Mouse (Mus musculus): ENCODE data around the gene Gm17304.
A peak's percentile ranks its signal among the peaks of the same experiment; 100 is the strongest.

The Gm17304 gene

DNA sequence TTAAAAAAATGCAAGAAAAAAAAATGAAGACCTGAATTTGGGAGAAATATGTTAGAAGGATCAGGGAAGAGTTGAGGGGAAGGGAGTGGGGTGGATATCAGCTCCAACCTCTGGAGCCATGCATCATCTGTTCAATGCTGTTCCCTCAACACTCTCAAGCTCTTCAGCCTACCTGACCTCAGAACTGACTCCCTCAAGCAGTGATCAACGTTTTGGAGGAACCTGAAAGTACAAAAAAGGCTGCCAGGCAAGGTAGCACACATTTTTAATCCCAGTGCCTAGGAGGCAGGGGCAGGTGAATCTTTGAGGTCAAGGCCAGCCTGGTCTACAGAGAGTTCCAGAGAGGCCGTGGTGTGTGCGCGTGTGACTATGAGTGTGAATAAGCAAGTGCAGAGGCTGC lies at the start of gene Gm17304:
Gene Gm17304 (plus strand): TSS at position 301 of the 400 bp plus-strand sequence.
- DNase-seq, result no peak

DNA sequence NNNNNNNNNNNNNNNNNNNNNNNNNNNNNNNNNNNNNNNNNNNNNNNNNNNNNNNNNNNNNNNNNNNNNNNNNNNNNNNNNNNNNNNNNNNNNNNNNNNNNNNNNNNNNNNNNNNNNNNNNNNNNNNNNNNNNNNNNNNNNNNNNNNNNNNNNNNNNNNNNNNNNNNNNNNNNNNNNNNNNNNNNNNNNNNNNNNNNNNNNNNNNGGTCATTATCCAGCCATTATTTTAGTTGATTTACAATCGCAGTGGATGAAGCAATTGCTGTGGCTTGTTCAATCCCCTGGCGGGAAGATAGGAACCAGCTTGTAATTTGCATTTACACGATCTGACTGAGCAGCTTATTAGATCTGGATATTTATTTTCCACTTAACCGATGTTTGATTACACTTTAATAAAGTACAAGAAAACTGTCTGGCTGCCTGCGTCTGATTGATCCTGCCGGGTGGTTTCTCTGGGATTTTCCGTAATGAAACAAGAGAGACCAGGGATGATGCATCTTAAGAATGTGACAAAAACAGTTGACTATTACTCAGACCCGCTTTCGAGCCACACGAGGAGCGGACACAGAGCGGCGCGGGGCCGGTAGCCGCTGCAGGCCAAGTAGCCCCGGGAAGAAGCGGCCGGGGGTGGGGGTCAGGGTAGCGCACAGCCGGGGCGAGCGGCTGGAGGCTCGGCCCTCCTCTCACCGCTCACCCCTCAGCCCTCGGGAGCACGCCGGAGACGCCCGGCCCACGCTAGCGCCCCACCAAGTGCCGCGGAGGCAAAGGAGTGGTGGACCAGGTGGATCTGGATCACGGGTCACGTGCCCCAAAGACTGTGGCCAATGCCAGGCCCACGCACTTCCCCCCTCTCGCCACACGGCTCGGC lies 48.0 kb upstream of the Gm17304 start:
- DNase-seq, result no peak

DNA sequence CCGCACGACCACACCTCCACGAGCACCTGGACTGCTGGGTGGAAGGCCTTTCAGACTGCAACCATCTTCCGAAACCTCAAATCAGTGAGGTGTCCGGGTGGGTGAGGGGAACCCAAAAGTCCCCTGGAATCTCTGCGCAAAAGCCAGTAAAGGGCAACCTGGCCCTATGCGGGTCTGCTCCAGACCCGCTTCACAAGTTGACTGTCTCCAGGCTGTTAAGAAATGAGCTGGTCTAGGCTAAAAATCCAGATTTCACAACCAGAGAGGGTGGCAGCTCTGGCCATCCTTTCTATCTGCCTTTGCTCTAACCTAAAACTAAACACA lies 47.4 kb upstream of the Gm17304 start:
- DNase-seq, result no peak

DNA sequence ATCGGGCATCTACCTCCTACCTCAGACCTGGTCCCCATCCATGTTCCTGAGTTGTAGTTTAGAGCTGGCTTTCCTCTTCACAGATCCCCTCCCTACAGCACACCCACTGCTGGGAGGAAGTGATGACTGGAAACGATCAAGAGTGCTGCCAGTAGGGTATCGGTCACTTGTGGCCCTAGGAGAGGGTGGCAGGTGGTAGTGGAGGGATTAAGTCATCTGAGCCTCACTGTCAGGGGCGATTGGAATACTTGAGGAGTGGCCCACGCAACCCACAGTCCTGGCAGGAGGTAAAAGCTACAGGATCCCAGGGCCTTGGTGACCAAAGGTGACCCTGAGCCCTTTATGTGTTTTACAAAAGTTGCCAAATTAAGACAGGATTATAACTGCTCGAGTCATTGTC lies 42.9 kb upstream of the Gm17304 start:
- no peak for DNase-seq

DNA sequence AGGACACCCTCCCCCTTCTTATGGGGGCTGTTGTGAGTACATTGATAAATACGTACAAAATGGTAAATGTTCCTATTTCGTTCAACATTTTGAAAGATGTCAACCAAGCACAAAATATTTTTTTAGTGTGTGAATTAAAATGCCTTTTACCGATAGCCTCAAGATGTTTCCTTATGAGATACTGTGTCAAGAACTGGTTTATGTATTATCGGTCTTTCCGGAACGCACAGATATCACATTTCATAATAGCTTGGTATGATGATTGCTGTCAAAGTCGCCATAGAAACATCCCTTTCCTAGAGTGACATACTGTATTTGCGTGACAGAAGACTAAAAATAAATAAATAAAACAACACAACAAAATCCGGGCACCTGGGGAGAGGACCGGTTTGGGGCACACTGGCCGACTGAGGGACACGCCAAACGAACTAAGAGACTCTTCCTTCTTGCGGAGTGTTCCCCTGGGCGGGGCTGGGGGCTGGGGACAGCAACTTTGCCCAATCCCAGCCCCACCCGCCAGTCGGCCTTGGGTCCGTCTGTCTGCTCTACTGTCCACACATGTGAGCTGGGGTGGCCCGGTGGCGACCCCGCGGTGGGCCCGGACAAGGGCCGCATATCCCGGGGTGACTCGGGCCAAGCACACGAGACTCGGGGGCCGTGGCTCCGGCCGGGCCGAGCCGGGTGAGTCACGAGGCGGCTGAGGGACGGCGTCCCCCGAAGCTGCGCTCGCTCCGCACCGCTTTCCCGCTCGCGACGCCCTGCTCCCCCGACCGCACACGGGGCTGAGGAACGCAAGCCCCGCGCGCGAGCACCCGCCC lies 34.9 kb upstream of the Gm17304 start:
- no peak for DNase-seq

DNA sequence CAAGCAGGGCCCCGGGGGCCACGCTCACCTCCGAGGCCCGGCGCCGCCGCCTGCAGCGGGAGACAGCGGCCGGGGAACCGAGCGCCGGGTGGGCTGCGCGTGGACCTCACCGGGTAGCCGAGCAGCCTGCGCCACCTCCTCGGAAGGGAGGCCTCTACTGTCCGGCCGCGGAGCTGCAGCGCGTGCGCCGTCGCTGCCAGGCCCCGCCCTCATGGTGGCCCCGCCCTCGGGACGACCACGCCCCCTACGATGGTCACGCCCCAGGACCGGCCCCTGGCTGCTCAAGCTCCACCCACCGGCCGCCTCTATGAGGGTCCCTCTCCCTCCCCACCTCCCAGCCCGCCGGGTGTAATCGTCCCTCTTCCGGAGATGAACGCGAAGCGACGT lies 34.3 kb upstream of the Gm17304 start:
- peak; percentile 55 for DNase-seq

DNA sequence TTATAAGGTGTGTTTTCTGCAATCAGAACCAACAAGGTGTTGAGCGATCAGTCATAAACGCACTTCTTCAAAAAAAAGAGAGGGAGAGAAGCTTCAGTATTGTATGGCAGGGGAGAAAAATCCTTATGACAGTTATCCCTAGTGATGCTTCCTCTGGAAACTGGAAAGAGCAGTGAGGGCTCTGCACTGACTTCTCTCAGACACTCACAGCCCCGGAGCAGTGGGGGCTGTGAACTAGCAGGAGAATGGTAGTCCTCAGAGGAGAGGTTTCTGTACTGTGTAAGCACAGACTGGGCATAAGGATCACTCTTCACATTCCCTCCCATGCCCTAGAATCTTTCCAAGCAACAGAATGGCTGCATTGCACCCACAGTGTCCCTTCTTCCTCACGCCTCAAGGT lies 33.8 kb upstream of the Gm17304 start:
- DNase-seq, result no peak

DNA sequence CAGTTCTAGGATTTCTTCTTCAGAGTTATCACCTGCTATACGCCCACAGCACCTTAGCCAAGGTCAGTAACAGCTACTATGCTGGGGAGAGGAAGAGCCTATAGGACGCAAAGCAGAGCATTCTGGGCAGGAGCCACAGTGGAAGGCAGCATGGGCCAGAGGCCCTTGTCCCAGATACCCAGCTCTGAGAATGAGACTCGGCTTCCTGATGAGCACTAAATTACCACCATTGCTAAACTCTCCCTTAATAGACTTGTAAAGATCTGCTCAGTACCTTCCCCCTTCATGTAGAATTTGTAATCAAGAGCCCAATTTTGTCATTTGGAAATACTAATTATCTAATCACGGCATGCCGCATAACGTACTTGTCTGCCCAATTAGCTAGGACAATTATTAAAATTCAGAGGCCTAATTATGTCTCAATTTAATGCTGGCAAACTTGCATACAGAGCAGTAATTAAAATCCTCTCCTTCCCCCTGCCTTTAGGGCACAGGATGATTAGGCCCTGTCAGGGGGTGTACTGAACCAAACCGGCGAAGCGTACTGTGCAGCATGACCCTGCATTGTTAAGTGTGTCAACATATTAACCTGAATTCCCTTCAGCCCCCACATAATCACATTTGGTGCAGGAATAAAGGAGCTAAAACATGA lies 31.5 kb upstream of the Gm17304 start:
- no peak for DNase-seq

DNA sequence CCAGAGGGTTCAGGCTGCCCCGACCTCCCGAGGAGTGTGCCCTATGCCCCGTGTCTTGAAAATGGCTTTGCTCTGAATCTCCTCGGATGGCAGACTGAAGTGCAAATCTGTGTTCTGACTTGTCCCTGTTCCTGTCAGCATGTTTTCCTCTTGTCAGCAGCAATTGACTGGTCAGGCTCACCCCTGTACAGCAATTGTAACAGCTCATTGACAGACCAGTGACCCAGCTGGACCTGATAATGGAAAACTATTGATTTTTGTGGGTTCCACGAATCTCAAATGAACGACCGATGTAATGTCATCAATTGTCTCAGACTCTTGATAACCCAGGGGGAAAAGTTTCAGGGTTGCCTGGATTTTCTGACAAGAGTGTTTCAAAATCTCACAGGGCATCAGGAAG lies 28.0 kb upstream of the Gm17304 start:
- DNase-seq, result no peak

DNA sequence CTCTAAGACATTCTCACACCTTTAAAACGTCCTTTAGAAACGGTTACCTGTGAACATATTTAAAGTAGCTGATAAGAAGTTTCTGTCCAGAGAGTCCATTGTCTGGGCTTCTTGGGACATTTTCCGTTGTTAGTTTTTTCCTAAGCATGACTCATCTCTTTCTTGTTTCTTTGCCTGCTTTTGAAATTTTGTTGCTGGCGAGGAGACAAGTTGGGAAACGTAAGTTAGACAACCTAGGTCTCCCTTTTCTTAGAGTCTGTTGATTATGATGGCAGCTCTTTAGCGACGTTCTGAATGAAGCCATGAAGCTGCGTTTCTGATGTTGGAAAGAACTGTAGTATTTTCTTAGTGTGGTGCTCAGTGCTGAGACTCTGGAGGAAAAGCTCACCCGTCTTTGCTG lies 19.9 kb upstream of the Gm17304 start:
- DNase-seq, result no peak

DNA sequence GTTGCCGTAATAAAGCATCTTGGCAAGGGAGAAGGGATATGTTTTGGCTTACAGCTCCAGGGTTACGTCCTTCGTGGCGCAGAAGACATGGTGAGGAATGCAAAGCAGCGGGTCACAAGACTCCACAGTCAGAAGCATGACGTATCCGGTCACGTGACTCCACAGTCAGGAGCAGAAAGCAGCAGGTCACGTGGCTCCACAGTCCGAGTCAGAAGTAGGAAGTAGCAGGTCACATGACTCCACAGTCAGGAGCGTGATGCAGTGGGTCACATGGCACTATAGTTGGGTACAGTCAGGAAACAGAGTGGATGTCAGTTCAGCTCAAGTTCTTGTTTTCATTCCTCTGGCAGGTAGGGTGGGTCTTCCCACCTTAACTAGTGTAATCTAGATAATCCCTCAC lies 19.2 kb upstream of the Gm17304 start:
- DNase-seq, result no peak

DNA sequence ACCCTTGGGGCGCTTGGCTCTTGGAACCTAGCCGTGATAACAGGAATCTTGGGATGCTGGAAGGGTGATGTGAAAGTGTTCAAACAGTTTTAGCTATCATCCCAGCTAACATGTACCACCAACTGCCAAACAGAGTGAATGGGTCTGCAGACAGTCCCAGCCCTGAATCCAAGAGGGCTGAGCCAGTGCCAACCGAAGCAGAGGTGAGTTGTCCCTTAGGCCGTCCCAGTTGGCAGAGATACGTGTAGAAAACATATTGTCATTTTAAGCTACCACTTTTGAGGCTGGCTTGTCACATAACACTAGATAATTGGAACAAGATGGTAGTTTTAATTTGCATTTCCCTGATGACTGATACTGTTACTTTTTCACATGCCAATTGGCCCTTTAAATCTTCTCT lies 18.2 kb upstream of the Gm17304 start:
- no peak for DNase-seq

DNA sequence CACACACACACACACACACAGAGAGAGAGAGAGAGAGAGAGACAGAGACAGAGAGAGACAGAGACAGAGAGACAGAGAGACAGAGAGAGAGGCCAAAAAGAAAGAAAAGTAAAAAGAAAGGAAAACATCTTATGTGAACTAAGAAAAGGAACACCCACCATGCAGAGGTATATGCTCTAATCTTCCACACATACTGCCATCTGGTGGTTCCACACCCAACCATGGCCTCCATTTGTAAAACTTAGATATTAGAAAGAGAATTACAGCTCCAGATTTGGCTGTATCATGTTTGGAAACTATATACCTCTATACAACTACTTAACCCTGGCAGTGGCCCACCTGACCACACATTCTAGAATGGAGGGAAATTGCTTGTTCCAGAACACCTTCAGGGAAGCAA lies 14.5 kb upstream of the Gm17304 start:
- DNase-seq, result no peak

DNA sequence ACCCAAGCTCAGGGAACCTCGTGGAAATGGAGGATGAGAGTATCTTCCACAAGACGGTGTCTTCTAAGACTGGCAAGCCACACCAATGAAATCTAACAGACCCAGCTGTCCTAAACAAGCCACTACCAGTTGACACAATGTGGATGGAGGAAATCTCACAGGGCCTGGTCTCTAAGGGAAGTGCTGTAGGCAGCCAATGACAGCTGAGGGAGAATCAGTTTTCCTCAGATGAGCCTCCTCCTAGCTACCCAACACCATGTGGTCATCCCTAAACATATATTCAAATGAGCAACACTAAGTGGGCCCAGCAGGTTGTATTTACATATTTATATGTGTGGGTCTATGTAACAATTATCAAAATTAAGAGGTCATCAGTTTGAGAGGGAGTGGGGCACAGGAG lies 11.4 kb upstream of the Gm17304 start:
- DNase-seq, result no peak

DNA sequence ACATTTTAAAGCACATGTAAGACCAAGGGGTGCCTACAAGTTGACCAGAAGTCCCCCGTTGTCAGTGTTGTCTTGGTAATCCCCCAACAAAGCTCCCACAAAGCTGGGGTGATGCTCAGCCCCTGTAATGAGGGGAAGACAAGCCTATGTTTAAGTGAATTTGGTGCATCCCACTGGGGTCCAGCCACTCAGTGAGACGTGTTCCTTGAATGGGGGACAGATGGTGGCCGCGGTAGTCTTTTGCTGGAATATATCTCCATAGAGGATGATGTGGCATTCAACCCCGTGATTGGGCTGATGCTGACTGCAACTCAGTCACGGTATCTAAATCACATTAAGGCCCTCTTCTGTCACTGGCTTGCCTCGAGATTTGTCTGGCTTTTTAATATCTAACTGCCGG lies 9.4 kb upstream of the Gm17304 start:
- no peak for DNase-seq

DNA sequence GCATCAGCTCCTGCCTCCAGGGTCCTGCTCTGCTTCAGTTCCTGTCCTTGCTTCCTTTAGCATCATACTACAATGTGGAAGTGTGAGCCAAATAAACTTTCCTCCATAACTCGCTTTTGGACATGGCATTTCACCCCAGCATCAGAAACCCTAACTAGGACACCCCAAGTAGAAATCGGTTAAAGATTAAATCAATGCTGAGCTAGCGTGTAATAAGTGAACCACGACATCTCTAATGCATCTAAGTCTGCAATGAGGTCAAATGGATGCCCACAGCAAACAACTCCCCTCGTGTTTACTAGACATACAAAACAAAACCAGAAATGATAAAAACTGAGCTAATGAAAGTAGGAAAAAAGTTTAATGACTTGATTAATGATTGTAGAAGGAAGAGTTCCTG lies 4.5 kb upstream of the Gm17304 start:
- peak; percentile 5 for DNase-seq

DNA sequence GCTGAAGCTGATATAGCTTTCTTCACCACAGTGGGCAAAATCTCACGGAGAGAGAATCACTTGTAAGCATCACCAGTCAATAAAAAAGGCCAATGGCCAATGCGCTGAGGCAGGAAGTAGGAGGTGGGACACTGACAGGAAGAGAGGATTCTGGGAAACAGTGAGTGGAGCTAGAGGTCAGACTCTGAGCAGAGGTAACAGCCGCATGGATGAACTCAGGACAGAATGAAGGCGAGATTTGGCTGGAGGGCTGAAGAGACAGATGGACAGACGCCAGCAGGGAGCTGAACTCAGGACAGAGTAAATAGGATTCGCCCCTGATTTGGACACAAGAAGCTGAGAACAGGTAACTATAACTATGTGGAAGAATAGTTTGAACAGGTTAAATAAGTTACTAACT lies 3.8 kb upstream of the Gm17304 start:
- peak; percentile 44 for DNase-seq

DNA sequence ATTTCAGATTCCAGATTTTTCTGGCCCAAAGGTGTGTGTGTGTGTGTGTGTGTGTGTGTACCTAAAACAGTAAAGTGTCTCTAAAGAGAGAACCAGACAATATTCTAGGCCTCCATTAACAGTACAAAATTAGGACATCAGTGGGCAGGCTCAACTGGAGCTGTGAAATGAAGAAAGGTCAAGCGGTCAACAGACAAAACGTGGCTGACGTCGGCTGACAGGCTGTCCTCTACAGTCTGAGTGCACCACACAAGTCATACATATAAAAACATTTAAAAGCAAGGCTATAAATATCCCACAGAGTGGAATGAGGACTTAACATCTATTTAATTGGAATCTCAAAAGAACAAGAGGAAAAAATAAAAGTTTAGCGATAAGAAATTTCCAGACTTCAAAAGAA lies 1.8 kb upstream of the Gm17304 start:
- DNase-seq, result no peak

DNA sequence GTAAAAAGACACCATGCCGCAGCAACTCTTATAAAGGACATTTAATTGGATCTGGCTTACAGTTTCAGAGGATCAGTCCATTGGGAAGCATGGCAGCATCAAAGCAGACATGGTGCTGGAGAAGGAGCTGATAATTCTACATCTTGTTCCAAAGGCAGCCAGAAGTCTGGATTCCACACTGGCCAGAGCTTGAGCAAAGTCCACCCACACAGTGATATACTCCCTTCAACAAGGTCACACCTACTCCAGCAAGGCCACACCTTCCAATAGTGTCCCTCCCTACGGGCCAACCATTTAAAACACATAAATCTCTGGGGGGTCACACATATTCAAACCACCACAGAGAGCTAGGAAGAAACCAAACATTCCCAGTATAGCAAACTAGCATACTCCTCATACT lies 3.3 kb downstream of the Gm17304 start:
- no peak for DNase-seq

DNA sequence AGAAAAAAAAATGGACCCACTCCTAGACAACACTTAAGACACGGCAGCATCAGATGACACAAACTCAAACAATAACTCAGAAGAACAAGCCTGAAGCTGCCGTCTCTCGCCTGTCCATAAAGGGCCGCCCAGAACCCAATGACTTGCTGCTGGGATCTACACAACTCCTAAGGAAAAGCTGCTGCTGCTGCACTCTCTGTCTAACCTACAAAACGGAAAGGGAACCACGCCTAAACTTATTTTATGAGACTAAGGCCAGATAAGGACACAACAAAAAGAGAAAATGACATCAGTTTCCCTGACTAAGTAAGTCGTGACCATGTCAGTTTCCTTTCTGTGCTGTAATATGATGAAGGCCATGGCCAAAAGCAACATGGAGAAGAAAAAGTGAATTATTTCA lies 5.7 kb downstream of the Gm17304 start:
- DNase-seq, result no peak

DNA sequence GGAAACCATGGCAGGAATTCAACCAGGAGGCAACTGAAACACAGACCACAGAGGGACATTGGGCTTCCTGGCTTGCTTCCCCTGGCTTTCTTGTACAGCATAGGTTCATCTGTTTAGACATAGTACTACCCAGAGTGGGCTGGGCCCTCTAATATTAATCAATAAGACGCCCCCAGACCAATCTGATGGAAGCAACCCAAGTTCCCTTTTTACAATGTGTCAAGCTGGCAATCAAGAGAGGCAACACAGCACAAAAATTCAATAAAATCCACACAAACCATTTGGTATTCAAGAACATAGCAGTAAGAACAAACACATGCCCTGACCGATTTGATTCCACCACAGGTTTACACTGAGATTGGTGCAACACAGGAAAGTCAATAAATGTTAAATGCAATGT lies 6.1 kb downstream of the Gm17304 start:
- no peak for DNase-seq

DNA sequence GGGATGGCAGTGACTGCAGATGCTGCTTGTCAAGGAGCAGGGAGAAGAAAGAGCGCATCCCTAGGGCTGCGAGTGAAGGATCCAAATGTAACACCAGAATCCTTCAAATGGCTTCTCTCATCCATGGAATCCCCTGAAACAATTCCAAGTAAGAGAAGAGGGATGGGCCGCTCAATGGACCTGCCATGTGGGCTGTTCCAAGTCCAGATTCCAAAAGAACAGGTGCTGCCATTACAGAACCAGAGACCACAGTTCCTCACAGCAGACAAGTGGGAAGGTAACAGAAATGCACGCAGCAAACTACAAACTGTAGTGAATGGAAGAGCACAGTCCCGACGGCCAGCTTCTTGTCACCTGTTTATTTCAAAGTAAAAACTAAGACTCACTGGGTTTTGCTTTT lies 11.5 kb downstream of the Gm17304 start:
- DNase-seq, result no peak

DNA sequence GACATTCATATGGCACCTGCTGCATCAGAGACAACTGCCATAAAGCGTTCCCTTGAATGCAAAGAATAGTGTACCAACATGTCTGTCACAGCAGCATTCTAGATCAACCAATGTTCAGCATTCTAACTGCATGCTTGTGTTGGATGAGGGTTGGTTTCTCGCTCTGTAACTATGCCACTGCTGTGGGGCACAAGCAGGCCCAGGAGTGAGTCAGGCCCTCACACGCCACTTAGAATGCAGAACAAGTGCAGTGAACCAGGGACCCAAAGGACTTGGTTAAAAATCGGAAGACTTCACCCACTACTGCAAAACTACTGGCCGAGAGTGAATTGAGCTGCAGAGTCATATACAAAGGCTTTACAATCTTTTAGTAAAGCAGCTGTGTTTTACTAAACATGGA lies 13.3 kb downstream of the Gm17304 start:
- DNase-seq, result no peak

DNA sequence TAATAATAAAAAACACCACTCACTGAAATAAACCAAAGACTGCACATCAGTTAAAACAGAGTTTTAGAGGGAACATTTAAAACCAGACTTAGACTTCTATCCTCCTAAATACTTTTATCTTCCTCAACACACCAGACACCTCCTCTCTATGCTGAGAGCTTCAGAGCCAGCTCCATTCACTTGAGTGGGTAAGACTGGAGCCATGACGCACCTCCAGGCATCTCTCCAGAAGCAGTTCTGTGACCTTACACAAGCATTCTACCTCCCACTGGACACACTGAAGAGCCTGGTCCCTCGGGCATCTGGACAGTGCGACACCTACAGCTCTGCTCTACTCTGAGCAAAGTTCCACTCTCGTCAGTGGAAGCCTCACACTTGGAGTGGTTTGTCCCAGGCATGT lies 14.4 kb downstream of the Gm17304 start:
- DNase-seq, result no peak

Measured in kidney, adult 11 months (tissue).